Mouse (Mus musculus) CH12F3 (cell line): ENCODE data around the gene Msrb3.

Source experiments
- in situ Hi-C: fragments of 300-500 bp; cut with MboI; formaldehyde crosslinking; loops from 2 replicates; pipeline ENCODE4 v1.14.3; 2020; ENCODE audit warnings: low sequenced_read_pairs

The Msrb3 gene

DNA sequence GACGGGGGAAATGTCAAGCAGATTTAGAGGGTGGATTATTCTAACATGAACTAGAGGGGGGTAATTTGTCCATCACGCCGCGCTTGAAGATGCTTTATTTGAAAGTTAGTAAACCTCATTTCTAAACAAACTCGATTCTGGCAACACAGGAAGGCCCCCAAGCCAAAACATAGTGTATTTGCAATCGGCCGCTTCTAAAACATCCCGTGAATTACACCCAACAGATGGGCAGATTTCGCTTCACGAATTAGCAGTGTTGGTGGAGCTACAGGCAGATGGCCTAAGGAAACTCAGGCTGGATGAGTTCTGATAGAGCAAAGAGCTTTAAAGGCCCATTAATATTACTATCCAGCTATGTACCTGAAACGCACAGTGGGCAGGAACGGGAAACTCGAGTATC lies 1.2 kb upstream of the Msrb3 start:
- in situ Hi-C loops, result no loop called here

DNA sequence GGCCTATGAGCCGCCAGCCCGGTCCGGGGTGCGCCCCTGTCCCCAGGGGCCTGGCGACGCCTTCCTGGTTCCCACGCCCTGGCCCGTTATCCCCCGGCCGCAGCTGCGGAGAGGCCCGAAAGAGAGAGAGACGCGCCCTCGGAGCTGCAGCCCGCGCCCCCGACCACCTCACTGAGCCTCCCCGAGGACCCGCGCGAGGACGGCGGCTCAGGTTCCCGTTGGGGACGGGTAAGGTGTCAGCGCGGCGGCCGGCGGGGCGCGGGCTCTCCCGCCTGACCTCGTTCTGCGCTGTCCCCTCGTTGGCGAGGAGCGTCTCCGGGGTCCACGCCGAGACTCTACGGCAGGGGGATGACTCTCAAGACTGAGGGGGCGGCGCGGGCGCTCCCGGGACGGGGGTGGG lies 544 bp downstream of the Msrb3 start:
- in situ Hi-C loops, result no loop called here

DNA sequence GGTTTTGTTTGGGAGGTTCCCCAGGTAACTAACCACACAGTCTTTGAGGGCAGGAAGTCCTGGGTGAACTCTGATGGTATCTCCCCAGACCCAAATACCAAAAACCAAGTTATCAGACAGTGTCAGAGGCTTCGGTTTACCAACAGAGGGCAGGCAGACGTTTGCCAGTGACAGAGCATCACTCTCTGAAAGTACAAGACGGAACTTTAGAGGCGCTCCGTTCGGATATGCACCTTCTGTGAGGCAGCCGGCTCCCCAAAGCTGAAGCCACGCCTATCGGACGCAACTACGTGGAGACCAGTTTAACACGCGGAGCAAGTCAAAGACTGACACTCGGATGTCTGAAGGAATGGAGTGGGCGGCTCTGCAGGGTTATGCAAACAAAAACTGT lies 3.0 kb downstream of the Msrb3 start:
- in situ Hi-C loops, result no loop called here

DNA sequence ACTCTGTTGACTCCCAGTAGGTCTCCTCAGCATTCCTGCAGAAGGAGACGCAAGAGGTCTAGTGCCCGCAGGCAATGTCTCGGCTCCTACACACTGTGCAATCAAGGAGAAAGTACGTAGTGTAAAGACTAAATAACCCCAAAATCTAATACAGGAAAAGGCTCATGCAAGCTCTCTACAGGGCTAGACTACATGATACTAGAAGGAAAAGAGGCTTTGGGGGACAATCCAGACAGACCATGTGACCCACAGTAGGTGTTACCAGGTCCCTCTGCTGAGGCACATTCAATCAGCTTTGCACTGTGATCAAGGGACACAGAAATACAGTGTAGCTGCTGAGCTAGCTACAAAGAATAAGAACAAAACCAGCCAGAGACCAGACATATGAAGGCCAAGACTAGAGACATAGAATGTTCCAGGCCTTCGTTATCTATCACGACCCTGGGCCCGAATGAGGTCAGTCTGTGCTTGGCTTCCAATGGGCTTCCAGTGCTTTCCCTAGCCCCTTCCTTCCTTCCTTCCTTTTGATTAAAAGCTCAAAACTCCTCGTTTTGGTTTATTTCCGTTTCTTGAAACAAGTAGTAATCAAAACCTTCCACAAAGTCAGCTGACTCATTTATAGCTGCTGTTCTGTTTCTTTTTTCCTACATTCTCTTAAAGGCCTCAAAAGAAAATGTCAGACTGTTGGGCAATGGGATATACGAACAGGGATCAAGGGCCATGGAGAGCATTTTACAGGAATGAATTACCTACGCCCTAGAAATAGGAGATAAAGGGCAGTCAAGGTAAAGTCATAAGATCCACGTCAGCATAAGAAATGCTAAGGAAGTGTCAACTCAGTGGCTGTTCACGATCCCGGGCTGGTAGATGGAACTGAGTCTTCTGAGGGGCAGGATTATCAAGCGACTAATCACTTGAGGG lies 3.7 kb downstream of the Msrb3 start:
- in situ Hi-C loops, result no loop called here

DNA sequence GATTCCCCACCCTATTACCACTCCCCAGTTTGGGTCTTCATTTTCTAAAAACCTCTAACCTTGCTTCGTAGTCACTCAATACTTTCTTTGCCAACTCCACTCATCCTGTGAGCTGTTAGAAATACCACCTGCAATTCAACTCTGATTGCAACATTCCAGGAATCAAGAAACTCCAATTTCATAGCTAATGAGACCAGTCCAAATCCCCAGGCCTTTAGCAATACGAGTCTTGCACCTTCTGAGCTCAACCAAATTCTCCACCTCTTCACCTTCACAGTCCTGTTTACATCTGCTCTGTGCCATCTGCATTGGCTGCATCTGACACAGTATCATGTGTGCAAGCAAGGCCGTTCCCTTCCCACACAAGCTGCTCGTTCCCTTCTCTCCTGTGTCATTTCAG lies 5.0 kb downstream of the Msrb3 start:
- in situ Hi-C loops, result no loop called here

DNA sequence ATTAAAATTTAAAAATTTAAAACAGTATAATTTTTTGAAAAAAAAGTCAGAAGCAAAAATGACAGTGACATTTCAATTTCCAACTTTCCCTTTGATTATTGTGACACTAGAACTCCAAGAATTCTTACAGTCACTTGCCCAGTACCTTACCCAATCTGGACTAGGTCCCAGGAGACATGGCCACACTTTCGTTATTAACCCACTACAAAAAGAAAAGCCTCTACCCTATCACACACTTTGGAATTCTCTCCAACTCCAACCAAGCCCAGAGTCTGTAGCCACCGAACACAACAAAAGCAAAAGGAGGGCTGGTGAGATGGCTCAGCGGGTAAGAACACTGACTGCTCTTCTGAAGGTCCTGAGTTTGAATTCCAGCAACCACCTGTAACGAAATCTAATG lies 7.8 kb downstream of the Msrb3 start:
- in situ Hi-C loops, result no loop called here

DNA sequence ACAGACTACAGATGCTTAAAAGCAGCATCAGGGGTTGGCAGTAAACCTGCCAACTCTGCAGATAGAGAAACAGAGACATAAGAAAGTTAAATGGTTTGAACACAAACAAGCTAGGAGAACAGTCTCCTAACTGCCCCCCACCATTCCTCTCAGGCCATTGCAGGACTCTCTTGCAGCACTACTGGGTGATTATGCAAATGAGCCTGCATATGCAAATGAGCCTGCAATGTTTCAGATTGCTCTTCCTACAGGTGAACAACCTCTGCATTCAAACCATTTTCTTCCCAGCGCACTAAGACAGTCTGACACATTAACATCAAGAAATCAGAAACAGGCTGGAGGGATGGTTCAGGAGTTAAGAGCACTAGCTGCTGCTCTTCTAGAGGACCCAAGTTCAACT lies 8.3 kb downstream of the Msrb3 start:
- in situ Hi-C loops, result no loop called here

DNA sequence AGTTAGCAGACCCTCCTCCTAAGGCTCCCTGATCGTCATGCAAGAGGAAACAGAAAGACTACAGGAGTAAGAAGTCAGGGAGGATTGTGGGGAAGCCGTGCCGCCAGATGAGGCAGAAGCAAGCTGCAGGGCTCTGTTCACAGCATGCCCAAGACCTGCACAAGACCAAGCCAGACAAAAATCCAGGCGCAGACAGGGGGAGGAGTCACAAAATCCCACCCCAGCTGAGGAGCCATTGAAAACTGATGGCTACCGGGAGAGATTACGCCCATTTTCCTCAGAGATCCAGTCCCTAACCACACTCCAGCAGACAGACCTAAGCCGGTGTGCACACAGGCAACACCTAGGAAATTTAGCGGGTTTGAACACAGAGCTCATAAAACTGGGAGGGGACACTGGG lies 10.4 kb downstream of the Msrb3 start:
- in situ Hi-C loops, result no loop called here

DNA sequence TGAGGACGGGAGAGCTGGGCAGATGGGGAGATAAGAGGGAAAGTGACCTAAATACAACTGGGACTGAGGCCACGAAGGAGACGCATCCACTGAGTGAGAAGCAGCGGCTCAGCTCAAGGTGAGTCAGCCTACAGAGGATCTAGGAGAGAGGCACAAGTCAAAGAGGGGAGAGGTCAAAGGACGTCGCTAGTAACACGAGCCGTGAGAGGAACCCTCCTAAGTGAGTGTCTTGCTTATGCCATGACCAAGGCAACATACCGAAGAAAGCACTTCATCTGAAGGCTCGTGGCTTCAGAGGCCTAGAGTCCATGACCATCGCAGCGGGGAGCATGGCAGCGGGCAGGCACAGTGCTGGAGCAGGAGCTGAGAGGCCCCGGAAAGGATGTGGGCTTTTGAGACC lies 14.7 kb downstream of the Msrb3 start:
- in situ Hi-C loops, result no loop called here

DNA sequence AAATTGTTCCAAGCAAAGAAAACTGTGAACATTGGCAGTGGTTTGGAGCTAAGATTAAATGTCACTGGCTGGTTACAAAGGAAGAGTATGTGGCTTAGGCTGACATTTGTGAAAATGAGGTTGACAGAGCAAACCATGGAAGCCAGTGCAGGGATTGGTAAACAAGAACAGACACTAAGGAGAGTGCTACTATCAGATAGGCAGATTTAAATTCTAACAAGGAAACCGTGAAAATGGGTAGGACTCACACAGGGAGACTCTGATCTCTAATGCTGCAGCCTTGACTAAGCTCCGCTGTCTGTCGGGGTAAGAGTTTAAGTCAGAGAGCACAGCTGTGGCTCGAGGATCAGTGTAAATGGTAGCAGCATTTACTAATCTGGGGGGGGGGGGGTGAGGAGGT lies 15.2 kb downstream of the Msrb3 start:
- in situ Hi-C loops, result no loop called here

DNA sequence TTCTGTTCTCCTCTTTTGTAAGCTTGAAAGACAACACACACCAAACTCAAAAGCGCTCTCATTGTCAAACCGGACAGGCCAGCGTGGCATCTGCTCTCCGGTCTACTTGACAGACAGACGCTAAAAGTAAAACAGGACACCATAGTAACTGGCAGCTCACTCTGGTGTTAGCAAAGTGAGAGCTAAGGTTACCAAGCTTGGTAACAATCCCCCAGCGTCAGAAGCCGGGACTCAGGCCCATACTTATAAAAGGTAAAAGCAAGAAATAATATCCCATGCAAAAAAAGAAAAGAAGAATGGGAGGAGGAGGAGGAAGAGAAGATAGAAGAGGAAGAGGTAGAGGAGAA lies 15.9 kb downstream of the Msrb3 start:
- in situ Hi-C loops, result no loop called here

DNA sequence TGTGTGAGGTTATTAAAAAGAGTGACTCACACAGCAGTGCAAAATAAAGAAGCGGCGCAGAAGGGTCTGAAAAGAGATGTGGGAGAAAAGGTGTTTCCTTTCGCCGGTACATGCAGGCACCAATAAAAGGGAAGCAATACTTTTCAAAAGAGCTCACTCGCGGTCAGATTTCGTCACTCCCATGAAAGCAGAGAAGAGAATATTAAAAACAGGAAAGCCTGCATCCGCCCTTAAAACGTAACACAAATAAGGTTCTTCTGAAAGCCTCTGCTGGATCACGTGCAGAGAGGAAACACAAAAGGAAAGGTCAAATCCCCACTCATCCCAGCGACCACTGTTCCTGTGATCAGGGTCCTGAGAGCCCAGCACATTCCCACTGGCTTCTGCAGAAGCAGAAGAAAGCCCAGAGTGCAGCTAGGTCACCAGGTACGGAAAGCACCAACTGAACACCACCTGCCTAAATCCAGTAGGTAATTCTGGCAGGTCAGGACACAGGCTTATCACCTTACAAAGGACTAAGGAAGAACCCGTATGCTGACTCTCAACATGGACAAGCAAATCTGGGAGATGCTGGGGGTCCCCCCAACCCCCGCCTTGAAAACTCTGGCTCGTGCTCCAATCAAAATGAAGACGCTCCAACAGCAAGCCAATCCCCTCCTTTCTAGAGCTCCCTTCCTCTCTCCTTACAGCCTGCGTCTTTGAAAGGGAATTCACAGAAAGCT lies 16.4 kb downstream of the Msrb3 start:
- in situ Hi-C loops, result no loop called here

DNA sequence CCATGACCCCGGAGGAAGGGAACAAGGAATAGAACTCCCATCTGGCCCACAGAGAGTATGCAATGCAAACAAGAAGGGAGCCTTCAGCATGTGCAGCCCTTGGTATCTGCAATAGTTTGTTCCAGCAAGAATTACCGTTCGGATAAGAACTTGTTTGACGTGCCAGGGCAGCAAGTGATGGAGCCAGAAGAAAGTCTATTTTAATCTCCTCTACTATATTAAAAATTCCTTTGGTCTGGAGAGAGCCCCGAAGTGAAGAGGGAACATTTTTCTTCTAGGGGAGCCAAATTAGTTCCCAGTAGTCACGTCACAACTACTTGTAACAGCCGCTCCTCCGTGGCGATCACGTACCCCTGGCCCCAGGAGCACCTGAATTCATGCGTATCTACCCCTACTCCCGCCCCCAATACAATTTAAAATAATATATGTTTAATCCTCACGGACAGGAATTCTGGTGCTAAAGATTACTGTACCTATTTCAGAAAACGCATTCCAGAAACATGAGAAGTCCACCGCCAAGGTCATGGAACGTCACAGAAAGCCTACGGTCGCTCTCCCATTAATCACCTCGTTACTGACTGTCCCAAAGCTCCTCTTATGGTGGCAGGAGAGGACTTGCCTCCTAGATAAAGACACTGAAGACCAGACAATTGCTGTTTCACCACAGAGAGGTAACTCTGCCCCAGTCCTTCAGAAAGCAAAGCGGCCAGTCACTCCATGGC lies 22.2 kb downstream of the Msrb3 start:
- in situ Hi-C loops, result no loop called here

DNA sequence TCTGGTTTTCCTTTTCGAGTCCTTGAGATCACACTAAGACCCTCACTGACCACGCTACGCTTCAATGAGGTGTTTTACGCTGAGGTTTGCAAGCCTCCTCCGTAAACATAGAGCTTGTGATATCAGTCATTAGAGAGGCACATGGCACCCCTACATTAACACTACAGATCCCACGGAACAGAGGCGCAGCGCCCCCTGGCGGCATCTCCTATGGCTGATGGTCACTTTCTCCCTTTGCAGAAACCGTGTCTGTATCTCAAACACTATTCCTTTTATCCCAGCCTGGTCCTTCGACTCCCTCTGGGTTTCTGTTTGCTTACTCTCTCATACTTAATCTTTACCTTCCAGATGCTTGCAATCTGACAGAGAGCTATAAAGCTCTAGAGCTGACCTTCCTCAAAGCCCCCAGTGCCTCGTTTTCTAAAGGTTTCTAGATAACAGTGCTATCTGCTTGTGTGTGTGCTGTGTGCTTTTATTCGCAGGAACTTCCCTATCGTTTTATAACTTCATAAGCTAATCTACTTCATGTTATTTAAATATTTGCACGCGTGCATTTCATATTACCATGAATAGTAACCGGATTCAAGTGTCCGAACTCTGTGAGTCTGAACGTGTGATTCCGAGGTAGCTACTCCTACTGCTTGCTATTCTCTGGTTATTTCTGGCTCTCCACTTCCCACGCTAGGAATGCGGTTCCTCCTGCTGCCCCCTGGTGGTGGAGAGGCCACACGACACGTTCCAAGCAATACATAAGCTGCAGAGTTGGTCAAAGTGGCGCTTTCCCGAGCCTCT lies 23.0 kb downstream of the Msrb3 start:
- in situ Hi-C loops, result no loop called here

DNA sequence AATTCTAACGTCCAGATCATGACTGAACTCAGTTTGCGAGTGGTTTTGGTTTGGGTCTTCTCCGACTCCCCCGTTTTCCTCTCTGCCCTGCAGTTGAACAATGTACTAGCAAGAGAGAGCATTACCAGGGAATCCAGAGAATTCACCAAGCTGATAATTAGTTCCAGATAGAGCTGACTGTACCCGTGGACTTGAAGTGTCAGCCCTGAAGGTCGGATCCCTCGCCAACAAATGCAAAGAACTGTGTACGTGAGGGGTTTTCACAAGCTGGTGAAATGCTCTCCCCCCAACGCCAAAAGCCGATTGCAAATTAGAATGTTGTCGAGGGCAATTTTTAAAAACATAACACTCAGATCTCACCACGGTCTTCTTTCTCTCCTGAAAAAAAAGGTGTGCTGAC lies 24.6 kb downstream of the Msrb3 start:
- in situ Hi-C loops, result loop anchor here (25.0 kb wide), 1 partner anchor 637 kb away; the partner anchor contains the start of gene Llph

DNA sequence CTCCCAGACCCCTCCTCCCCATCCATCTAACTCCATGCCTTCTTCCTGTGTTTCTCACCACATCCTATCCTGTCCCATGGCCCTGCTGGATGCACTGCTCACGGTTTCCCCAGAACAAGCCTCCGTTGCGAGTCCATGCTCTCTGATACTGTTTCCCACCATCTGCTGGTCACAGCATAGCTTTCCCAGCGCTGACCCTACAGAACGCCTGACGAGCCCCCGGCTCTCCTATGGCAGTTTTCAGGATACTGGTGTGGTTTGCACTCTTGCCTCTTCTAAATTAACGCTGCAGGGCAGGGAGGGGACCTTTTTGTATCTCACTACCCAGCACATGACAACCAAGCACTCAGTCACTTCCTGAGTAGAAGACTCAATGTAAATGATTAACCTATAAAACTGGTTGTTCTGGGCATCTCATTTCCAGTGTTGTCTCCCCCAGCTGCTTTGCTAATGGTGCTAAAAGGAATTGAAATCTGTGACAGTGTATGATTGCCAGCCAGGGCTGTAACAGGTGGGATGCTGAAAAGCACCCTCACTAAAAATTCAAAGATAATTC lies 25.2 kb downstream of the Msrb3 start:
- in situ Hi-C loops, result loop anchor here (25.0 kb wide), 1 partner anchor 636 kb away; the partner anchor contains the start of gene Llph

DNA sequence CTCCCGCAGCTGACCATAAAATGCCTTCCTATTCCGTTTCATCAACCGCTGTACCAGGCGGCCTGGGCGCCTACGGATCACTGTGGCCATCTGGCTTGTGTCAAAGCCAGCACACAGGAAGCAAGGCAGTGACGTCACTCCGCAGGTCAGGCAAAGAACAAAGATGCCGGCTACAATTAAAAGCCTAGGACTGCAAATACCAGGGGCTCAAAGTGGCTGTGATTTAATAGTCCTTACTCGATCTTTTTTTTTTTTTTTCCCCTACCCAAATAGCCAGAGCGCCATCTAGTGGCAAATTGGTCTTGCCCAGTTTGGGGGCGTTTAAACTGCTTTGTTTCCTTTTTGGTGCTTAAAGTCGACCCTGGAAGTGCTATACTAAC lies 26.4 kb downstream of the Msrb3 start:
- in situ Hi-C loops, result loop anchor here (25.0 kb wide), 1 partner anchor 635 kb away; the partner anchor contains the start of gene Llph

DNA sequence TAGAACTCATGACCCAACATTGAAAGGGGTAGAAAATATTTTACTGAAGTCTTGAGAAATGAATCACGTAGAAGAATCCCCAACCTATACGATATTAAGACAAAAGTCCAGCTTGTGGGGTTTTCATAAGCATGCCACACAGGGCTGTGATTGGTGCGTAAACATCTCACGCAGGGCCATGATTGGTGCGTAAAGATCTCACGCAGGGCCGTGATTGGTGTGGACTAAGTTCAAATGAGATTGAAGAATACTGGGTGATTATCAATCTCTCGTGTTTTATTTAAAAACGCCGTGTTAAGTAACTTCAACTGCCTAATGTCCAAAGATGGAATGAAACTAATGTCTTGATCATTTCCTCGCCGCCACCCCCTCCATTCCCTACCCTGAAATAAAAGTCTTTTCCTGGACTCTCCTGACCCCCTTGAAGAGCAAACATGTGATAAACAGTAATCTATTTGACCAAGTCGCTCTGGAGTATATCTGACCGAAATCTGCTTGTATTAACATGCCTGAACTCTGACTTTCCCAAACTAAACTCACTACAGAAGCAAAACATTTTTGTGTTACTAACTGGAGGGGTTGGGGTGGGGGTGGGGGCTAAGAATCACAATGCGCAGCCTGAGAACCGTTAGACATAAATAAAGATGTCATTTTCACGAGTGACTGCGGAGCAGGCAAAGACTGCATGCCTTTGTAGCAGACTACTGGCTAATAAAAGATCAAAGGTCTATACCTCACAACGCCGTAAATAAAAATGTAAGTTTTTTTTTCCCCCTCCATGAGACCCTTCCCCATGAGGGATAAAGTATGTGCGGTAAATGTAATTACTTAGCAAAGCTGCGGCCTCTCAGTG lies 27.0 kb downstream of the Msrb3 start:
- in situ Hi-C loops, result loop anchor here (25.0 kb wide), 1 partner anchor 635 kb away; the partner anchor contains the start of gene Llph

DNA sequence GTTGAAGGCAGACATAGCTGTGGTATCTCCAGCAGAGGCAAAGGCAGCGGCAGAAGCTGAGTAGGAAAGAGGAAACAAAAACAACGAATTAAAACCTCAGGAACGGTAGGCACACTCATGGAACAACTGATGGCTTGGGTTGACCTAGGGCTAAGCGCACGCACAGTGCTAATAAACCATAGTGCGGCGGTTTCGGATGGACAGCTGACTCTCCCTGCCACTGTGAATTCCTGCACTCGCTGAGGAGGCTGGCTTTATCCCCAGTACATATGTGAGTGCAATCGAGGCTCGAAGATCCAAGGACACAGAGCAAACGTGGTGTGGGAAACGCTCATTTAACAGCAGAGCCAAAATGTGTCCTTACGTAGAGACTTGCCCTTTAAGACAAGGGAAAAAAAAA lies 27.8 kb downstream of the Msrb3 start:
- in situ Hi-C loops, result loop anchor here (25.0 kb wide), 1 partner anchor 634 kb away; the partner anchor contains the start of gene Llph
